In the genomic region with DNA sequence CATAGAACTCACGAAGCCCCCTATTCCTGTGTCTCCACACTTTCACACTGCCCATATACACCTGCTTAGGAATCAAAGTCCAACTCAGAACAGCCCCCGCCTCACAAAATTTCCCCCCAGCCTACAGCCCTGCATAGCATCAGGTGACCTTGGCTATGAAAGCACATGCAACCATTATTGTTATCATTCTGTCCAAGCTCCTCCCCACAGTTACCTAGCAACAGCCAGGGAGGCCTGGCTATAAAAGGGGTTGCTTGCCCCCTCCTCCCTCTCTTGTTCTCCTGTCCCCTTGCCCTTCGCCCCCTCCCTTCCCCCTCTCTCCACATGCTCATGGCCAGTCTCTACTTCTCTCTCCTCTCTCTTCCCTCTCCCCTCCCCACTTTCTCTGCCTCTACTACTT, we compare ENCODE assay signal across 14 mouse cellular contexts.
DNase-seq lines count a peak whose midpoint lies in the region; ATAC-seq lines count a peak whose summit lies in the region.
"Had no signal": no experiment of that assay in that cellular context is flagged by ENCODE, and none has a peak within 500 bp of the region (broad histone marks: within the 10 kb centered on the region; RNA-seq: fewer than 3 reads in every experiment).

No protein-coding gene starts in this region.

- no peak overlapping the region for H3K9ac ChIP-seq in kidney, embryonic 16.5 days (replicated peaks; ENCODE audit: low read length)
- no peak overlapping the region for H3K9ac ChIP-seq in forebrain, embryonic 14.5 days (ENCODE audit: low read length)
- H3K9ac ChIP-seq: limb, embryonic 13.5 days had no signal

- peak; percentile 31; the same call in 1 of the 2 replicates for ATAC-seq in kidney, embryonic 16.5 days (ENCODE audit: low FRiP score, low TSS enrichment)
- peak; percentile 52; the same call in 1 of the 2 replicates for ATAC-seq in forebrain, embryonic 14.5 days
- ATAC-seq: CD4-positive, CD25-positive, alpha-beta regulatory T cell, adult 4 months had no signal

- H3K36me3 ChIP-seq in kidney, embryonic 16.5 days (ENCODE audit: insufficient read depth, low read length), result no peaks in the 10 kb centered on the region
- no peaks in the 10 kb centered on the region for H3K36me3 ChIP-seq in forebrain, embryonic 14.5 days (ENCODE audit: control insufficient read depth, insufficient read depth, low read length)
- H3K36me3 ChIP-seq: limb, embryonic 13.5 days had no signal

- 0 out of 2 replicates have a peak, but pooled peaks cover 4% of the 10 kb centered on the region for H3K4me1 ChIP-seq in kidney, embryonic 16.5 days (ENCODE audit: insufficient read depth, low read length)
- no peaks in the 10 kb centered on the region for H3K4me1 ChIP-seq in forebrain, embryonic 14.5 days (ENCODE audit: control insufficient read depth, insufficient read depth, low read length)

- H3K4me2 ChIP-seq in kidney, embryonic 16.5 days (replicated peaks; ENCODE audit: low read depth, low read length), result no peak overlapping the region
- no peak overlapping the region for H3K4me2 ChIP-seq in forebrain, embryonic 14.5 days (ENCODE audit: low read length)
- H3K4me2 ChIP-seq: limb, embryonic 13.5 days had no signal

- WGBS in kidney, embryonic 16.5 days, result 84% methylated on average over 3 of the region's 3 CpGs
- WGBS in forebrain, embryonic 14.5 days, result 48% methylated on average over 3 of the region's 3 CpGs

- DNase-seq in kidney, postnatal 14 days, result no peak
- no peak for DNase-seq in forebrain, embryonic 14.5 days (ENCODE audit: low spot score)
- peak; percentile 43 for DNase-seq in mesoderm, embryonic 11.5 days (ENCODE audit: low read depth, low spot score)
- peak; percentile 65 for DNase-seq in yolk sac, embryonic 10.5 days (ENCODE audit: low spot score)
- DNase-seq in c-Kit-positive CD71-positive TER-119-positive erythroid progenitor cells, embryonic 14.5 days (ENCODE audit: low spot score), result no peak
- DNase-seq in urinary bladder, postnatal 4 days (ENCODE audit: low spot score in 2 of 2), result no peak
- DNase-seq in heart, adult 8-10 months (ENCODE audit: low spot score), result no peak
- DNase-seq: adrenal gland, postnatal 14 days; gastrocnemius, postnatal 25 days; kidney, postnatal 25 days; lung, postnatal 36 days had no signal

- H3K9me3 ChIP-seq in kidney, embryonic 16.5 days (ENCODE audit: low read length), result no peaks in the 10 kb centered on the region
- H3K9me3 ChIP-seq in forebrain, embryonic 14.5 days (replicated peaks; ENCODE audit: control insufficient read depth, low read length), result no peaks in the 10 kb centered on the region
- H3K9me3 ChIP-seq: limb, embryonic 13.5 days had no signal

- no peak overlapping the region for H3K27ac ChIP-seq in kidney, embryonic 16.5 days (ENCODE audit: low read length)
- H3K27ac ChIP-seq in forebrain, embryonic 14.5 days (ENCODE audit: low read depth, low read length), result no peak overlapping the region
- H3K27ac ChIP-seq: limb, embryonic 13.5 days had no signal

- H3K4me3 ChIP-seq in kidney, embryonic 16.5 days (ENCODE audit: low read length), result no peak overlapping the region
- no peak overlapping the region for H3K4me3 ChIP-seq in forebrain, embryonic 14.5 days (ENCODE audit: low read depth, low read length)
- H3K4me3 ChIP-seq: limb, embryonic 13.5 days had no signal

- H3K27me3 ChIP-seq in kidney, embryonic 16.5 days (ENCODE audit: insufficient read depth, low read length), result no peaks in the 10 kb centered on the region
- no peaks in the 10 kb centered on the region for H3K27me3 ChIP-seq in forebrain, embryonic 14.5 days (replicated peaks; ENCODE audit: control insufficient read depth, insufficient read depth, low read length)
- H3K27me3 ChIP-seq: limb, embryonic 13.5 days had no signal

Comparison
In these comparisons a context has a peak if more than half of its experiments do, and no peak if none do; other contexts are left out.
1. DNase-seq: peak in mesoderm, embryonic 11.5 days (single experiment) and yolk sac, embryonic 10.5 days (single experiment); none in kidney, postnatal 14 days (single experiment), forebrain, embryonic 14.5 days (single experiment), c-Kit-positive CD71-positive TER-119-positive erythroid progenitor cells, embryonic 14.5 days (single experiment), urinary bladder, postnatal 4 days (0 of 2) and heart, adult 8-10 months (single experiment).